Mouse (Mus musculus): Measurements from ENCODE around the gene Hid1. TPM values are rescaled to one million over a fixed set of nuclear protein-coding genes. Genes with fewer than 3 reads are reported as not detected.

The Hid1 gene
- polyA plus RNA-seq, 1 experiment from 2014 or later, result 32.9 TPM

DNA sequence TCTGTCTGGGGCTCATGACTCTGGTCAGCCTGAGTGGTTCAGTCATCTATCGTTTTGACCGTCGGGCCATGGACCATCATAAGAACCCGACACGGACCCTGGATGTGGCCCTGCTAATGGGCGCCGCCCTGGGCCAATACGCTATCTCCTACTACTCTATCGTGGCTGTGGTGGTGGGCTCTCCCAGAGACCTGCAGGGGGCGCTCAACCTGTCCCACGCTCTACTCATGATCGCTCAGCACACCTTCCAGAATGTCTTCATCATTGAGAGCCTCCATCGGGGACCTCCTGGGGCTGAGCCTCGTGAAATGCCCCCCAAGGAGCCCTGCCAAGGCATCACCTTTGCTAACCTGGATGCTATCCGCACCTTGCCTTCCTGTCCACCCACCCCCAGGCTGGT lies 38.2 kb downstream of the Hid1 start:
- no peaks in the 10 kb centered on the region for H3K36me3 ChIP-seq (ENCODE audit: poor library complexity, severe bottlenecking)
- H3K4me1 ChIP-seq, result peaks cover 3% of the 10 kb centered on the region
- no peak overlapping the region for H3K4me3 ChIP-seq
- no peak overlapping the region for H3K9ac ChIP-seq
- ATAC-seq, result no peak
- no peak overlapping the region for H3K4me2 ChIP-seq
- WGBS, result 72% methylated on average over 15 of the region's 15 CpGs
- no peak overlapping the region for H3K27ac ChIP-seq
- H3K27me3 ChIP-seq, result peaks cover 56% of the 10 kb centered on the region
- no peaks in the 10 kb centered on the region for H3K9me3 ChIP-seq (replicated peaks)

DNA sequence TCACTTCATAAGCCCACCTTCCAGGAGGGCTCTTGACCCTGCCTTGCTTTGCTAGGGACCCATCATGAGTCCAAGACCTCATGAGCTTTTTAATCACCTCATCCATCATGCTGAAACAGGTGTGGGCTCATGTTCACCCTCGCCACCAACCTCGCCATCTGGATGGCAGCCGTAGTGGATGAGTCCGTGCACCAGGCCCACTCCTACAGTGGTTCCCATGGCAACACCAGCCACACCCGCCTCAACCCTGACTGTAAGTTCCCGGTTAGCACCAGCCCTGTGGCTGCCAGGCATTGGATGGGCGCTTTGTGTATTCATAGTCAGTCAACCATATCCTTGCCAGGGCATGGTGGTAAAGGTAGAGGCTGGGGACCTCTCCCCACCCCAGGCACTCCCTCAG lies 40.8 kb downstream of the Hid1 start:
- no peak for ATAC-seq
- 78% methylated on average over 7 of the region's 7 CpGs for WGBS
- H3K4me2 ChIP-seq, result no peak overlapping the region
- H3K27ac ChIP-seq, result no peak overlapping the region
- H3K4me1 ChIP-seq, result peaks cover 8% of the 10 kb centered on the region
- no peak overlapping the region for H3K9ac ChIP-seq
- H3K36me3 ChIP-seq (ENCODE audit: poor library complexity, severe bottlenecking), result no peaks in the 10 kb centered on the region
- no peak overlapping the region for H3K4me3 ChIP-seq
- H3K27me3 ChIP-seq, result peaks cover 58% of the 10 kb centered on the region
- no peaks in the 10 kb centered on the region for H3K9me3 ChIP-seq (replicated peaks)

DNA sequence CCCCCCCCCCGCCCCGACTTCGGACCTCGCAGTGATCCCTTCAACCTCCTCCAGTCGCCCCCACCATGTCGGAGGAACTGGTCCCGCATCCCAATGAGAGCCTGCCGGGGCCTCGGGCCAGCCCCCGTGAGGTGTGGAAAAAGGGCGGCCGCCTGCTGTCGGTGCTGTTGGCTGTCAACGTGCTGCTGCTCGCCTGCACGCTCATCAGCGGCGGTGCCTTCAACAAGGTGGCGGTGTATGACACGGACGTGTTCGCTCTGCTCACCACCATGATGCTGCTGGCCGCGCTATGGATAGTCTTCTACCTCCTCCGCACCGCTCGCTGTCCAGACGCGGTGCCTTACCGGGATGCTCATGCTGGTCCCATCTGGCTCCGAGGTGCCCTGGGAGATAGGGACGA lies 44.2 kb downstream of the Hid1 start:
- no peak for ATAC-seq
- Histone ChIP-seq H3K36me3 (ENCODE audit: poor library complexity, severe bottlenecking) (no peaks in the 10 kb centered on the region), H3K9me3 (replicated peaks) (no peaks in the 10 kb centered on the region), H3K27ac (no peak overlapping the region), H3K4me1 (peaks cover 20% of the 10 kb centered on the region), H3K9ac (no peak overlapping the region), H3K4me2 (no peak overlapping the region), H3K4me3 (no peak overlapping the region), H3K27me3 (peaks cover 79% of the 10 kb centered on the region)
- 23% methylated on average over 32 of the region's 32 CpGs for WGBS

DNA sequence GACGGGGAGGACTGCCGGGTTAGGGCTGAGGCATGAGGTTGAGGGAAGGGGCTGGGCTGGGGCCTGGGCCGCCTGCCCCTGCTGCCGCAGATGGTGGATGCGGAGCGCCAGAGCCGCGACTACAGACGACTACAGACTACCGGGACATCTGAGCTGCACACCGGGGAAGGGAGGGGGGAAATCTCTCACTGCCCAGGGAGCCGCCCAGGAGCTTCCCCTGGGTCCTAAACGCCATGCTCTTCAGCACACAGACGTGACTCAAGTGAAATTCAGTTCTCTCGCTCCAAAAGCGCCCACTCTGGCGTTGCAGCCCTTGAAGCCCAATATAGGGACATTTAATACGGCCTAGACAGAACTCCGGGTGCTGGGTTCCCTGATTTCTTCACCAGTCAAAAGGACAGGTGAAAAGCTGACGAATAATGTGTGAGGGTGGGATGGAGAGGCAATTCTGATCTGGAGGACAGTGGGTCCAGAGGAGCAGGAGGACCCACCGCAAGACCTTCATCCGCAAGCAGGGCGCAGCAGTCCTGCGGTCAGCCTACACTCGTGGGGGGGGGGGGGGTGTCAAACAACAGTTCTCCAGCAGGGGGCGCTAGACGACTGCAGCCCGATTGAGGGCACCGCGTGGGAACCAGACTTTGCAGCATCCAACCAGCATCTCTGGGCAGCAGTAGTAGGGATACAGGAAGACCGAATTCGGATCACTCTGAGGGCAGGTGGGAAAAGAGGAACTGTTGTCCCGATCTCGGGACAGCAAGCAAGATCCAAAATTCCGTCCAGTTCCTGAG lies 45.5 kb downstream of the Hid1 start, which contains the start of gene Ush1g:
Ush1g (minus strand) TSS at position 136 of the 788 bp plus-strand sequence.
- Histone ChIP-seq H3K4me2 (peak within 1 kb of the TSS; percentile 30), H3K27ac (no peak within 1 kb of the TSS), H3K9ac (peak within 1 kb of the TSS; percentile 21; the same call in 1 of the 2 replicates), H3K36me3 (ENCODE audit: poor library complexity, severe bottlenecking) (no peaks in the 10 kb centered on the region), H3K4me3 (peak within 1 kb of the TSS; percentile 14; the same call in 1 of the 2 replicates), H3K9me3 (replicated peaks) (no peaks in the 10 kb centered on the region), H3K4me1 (peaks cover 23% of the 10 kb centered on the region), H3K27me3 (peaks cover 91% of the 10 kb centered on the region)
- peak; percentile 45; the same call in 1 of the 2 replicates for ATAC-seq
- WGBS, result 4% methylated on average over 35 of the region's 35 CpGs

DNA sequence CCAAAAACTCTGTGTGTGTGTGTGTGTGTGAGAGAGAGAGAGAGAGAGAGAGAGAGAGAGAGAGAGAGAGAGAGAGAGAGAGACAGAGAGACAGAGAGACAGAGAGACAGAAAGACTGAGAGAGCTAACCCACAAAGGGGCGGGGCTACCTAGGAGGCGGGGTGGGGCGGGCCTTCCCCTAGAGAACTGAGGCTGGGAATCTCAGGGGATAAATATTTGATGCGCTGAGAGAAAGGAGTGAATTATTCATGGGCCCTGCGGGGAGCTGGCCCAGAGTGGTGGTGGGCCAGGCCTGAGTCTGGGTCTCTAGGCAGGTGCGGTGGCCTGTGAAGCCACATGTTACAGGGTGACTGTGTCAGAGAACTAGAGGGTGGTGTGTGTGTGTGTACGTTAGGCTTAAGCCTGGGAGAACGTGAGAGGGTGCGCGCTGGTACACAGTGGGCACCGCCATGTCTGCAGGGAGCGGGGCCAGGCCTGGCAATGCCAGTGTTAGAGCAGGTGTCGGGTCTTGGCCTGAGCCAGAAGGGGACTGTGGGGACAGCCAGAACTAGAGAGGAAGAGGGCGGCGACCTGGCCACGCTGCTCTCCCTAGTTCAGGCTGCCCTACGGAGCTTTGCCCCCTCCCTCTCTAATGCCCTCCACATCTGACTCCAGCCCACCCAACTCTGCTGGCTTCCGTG lies 47.7 kb downstream of the Hid1 start:
- WGBS, result 6% methylated on average over 18 of the region's 18 CpGs
- no peak overlapping the region for H3K4me3 ChIP-seq
- H3K27ac ChIP-seq, result no peak overlapping the region
- H3K27me3 ChIP-seq, result peaks cover 100% of the 10 kb centered on the region
- H3K9me3 ChIP-seq (replicated peaks), result no peaks in the 10 kb centered on the region
- H3K4me1 ChIP-seq, result peaks cover 23% of the 10 kb centered on the region
- no peaks in the 10 kb centered on the region for H3K36me3 ChIP-seq (ENCODE audit: poor library complexity, severe bottlenecking)
- no peak overlapping the region for H3K9ac ChIP-seq
- no peak overlapping the region for H3K4me2 ChIP-seq
- 0 out of 2 replicates have a peak, but pooled peaks have one; percentile 38 for ATAC-seq

DNA sequence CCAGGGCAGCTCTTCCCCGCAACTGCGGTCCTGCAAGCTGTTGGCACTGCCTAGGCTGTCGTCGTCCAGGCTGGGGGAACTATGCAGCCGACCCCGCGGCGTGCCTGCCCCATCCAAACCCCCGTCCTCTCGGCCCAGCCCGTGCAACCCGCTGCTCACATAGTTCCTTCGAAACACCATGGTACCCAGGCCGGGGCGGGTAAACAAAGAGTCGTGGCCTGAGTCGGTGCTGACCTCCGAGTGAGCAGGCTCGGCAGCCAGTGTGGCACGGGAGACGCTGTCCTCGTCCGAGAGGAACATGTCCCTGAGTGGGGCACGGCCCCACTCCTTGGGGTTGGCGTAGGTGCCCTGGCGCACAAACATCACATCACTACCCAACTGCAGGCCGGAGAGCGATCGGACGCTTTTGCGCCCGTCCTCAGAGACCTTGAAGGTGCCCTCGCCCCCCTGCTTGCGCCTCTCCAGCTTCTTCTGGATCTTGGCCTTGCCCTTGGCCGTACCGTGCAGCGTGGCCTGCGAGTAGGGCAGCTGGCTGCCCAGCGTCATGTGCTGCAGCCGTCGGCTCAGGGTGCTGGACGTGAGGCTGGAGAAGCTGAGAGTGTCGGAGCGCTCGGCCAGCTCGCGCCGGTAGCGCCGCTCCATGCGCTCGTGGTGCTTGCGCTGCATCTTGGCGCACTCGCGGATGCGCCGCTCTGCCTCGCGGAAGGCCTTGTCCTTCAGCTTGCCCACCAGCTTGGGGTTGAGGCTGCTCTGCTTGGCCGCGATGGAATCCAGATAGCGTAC lies 49.1 kb downstream of the Hid1 start:
- no peak overlapping the region for H3K9ac ChIP-seq
- peaks cover 23% of the 10 kb centered on the region for H3K4me1 ChIP-seq
- no peak for ATAC-seq
- H3K9me3 ChIP-seq (replicated peaks), result no peaks in the 10 kb centered on the region
- no peak overlapping the region for H3K27ac ChIP-seq
- H3K36me3 ChIP-seq (ENCODE audit: poor library complexity, severe bottlenecking), result no peaks in the 10 kb centered on the region
- H3K4me3 ChIP-seq, result peak overlapping the region; percentile 12; the same call in 1 of the 2 replicates
- H3K4me2 ChIP-seq, result no peak overlapping the region
- peaks cover 99% of the 10 kb centered on the region for H3K27me3 ChIP-seq
- WGBS, result 3% methylated on average over 63 of the region's 63 CpGs

DNA sequence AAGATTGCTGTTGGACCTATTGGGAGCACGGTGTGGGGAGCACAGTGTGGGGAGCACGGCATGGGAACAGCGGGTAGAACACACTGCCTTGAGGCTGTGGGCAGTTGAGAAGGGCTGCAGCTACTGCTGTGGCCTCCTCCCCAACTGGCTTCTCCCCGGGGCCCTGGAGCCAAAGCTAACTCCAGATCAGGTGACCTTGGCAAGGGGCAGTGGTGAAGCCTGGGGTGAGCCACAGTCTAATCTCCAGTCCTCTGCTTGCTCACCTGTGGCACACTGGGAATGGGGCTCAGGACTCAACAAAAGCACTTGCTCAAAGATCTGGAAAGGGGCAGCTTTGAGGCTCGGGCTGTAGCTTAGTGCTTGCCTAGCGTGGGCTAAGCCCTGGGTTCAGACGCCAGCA lies 50.4 kb downstream of the Hid1 start:
- WGBS, result 59% methylated on average over 7 of the region's 7 CpGs
- no peak overlapping the region for H3K4me3 ChIP-seq
- no peak overlapping the region for H3K9ac ChIP-seq
- H3K4me1 ChIP-seq, result peaks cover 19% of the 10 kb centered on the region
- H3K9me3 ChIP-seq (replicated peaks), result no peaks in the 10 kb centered on the region
- no peak overlapping the region for H3K4me2 ChIP-seq
- no peak overlapping the region for H3K27ac ChIP-seq
- ATAC-seq, result no peak
- no peaks in the 10 kb centered on the region for H3K36me3 ChIP-seq (ENCODE audit: poor library complexity, severe bottlenecking)
- peaks cover 96% of the 10 kb centered on the region for H3K27me3 ChIP-seq

DNA sequence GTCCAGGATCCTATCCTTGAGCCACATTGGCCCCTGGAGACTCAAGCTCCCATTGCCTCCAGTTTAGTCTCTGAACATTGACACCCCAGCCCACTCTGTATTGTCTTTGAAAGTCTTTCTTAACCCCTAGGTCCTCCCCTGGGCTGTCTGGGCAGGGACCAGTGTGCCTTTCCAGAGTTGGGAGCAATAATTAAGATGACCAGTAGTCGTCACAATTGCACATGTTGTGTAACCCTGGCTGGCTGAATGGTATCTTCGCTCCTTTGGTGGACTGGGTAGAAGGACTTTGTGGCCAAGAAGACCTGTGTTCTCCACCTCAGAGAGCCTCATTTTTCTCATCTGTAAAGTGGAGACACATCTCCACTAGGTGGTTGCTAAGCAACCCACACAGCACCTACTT lies 53.3 kb downstream of the Hid1 start:
- H3K27me3 ChIP-seq, result peaks cover 67% of the 10 kb centered on the region
- ATAC-seq, result no peak
- no peaks in the 10 kb centered on the region for H3K9me3 ChIP-seq (replicated peaks)
- no peak overlapping the region for H3K27ac ChIP-seq
- no peak overlapping the region for H3K9ac ChIP-seq
- no peak overlapping the region for H3K4me3 ChIP-seq
- WGBS, result 50% methylated on average over 2 of the region's 2 CpGs
- no peaks in the 10 kb centered on the region for H3K36me3 ChIP-seq (ENCODE audit: poor library complexity, severe bottlenecking)
- H3K4me2 ChIP-seq, result no peak overlapping the region
- H3K4me1 ChIP-seq, result 0 out of 2 replicates have a peak, but pooled peaks cover 8% of the 10 kb centered on the region

DNA sequence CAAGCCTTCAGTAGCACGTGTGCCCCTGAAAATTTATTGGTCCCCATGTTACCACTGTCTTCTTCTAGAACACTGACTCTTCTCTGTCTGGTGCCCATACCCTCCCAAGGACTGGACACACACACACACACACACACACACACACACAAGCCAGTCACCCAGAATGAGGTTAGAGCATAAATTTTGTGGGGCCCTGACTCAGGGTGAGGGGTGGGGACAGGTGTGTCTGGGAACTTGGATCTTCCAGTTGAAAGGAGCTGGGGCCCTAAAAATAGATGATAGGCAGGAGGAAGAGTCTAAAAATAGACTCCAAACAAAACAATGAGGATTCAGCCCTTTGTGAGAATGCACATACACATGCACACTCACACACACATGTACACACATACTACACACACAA lies 58.8 kb downstream of the Hid1 start:
- H3K9ac ChIP-seq, result no peak overlapping the region
- no peak for ATAC-seq
- 50% methylated on average over 1 of the region's 1 CpGs for WGBS
- H3K36me3 ChIP-seq (ENCODE audit: poor library complexity, severe bottlenecking), result no peaks in the 10 kb centered on the region
- H3K27ac ChIP-seq, result no peak overlapping the region
- no peak overlapping the region for H3K4me2 ChIP-seq
- H3K9me3 ChIP-seq (replicated peaks), result no peaks in the 10 kb centered on the region
- H3K27me3 ChIP-seq, result peaks cover 16% of the 10 kb centered on the region
- peaks cover 6% of the 10 kb centered on the region; the same call in 1 of the 2 replicates for H3K4me1 ChIP-seq
- no peak overlapping the region for H3K4me3 ChIP-seq

DNA sequence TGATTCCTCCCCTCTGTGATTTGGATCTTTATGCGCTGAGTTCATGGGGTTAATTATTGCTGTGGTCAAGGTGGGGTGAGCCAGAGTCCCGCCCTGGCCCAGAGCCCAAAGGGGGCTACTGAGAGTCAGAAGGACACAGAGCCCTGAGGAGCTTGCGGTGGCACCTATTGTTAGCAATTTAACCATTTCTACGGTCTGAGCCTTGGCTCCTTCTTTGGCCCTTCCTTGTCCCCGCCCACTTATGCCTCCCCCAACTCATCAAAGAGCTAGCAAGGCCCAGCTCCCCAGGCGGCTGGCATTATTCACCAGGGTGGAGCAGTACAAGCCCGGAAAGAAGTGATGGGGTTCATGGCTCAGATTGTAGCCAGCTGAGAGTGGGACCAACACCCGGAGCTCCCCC lies 60.7 kb downstream of the Hid1 start, which contains the start of gene Otop2:
Otop2 (plus strand) TSS at position 301 of the 400 bp plus-strand sequence.
- Histone ChIP-seq H3K4me2 (no peak within 1 kb of the TSS), H3K9me3 (replicated peaks) (no peaks in the 10 kb centered on the region), H3K36me3 (ENCODE audit: poor library complexity, severe bottlenecking) (no peaks in the 10 kb centered on the region), H3K4me1 (peaks cover 6% of the 10 kb centered on the region; the same call in 1 of the 2 replicates), H3K27ac (no peak within 1 kb of the TSS), H3K4me3 (no peak within 1 kb of the TSS), H3K9ac (no peak within 1 kb of the TSS), H3K27me3 (peaks cover 3% of the 10 kb centered on the region; the same call in 1 of the 2 replicates)
- ATAC-seq, result no peak
- WGBS, result 15% methylated on average over 8 of the region's 8 CpGs

DNA sequence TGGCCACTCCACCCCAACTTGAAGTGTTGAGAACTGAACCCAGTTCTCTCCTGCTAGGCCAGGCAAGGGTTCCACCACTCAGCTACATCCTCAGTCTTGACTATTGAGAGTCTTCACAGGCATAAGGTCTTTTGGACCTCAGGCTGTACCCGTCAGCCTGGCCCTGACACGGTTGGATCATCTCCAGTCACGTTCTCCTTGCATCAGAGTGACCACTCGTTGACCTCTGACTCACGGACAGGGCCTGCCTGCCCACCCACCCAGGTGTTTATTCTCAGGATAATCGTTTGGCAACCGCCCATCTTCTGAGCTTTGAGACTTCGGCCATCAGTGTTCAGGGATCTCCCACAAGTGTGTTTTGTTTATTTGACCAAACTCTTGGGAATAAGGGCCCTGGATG lies 64.4 kb downstream of the Hid1 start:
- Histone ChIP-seq H3K4me1 (peaks cover 6% of the 10 kb centered on the region; the same call in 1 of the 2 replicates), H3K27ac (no peak overlapping the region), H3K9ac (no peak overlapping the region), H3K27me3 (peaks cover 3% of the 10 kb centered on the region; the same call in 1 of the 2 replicates), H3K4me3 (no peak overlapping the region), H3K9me3 (replicated peaks) (no peaks in the 10 kb centered on the region), H3K4me2 (no peak overlapping the region), H3K36me3 (ENCODE audit: poor library complexity, severe bottlenecking) (no peaks in the 10 kb centered on the region)
- no peak for ATAC-seq
- 82% methylated on average over 8 of the region's 8 CpGs for WGBS

DNA sequence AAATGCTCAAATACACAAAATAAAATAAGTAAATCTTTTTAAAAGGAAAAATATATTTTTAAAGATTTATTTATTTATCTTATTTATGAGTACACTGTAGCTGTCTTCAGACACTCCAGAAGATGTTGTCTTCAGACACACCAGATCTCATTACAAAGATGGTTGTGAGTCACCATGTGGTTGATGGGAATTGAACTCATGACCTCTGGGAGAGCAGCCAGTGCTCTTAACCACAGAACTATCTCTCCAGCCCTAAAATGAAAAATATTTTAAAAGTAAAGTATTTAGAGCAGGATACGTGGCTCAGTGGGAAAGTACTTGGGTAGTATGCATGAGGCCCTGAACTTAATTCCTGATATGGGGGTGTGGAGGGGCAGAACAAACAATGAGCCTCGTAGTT lies 66.2 kb downstream of the Hid1 start:
- H3K4me2 ChIP-seq, result no peak overlapping the region
- WGBS, result 92% methylated on average over 2 of the region's 2 CpGs

More for the DNA sequence above, 66.2 kb downstream of the Hid1 start:
- H3K27ac ChIP-seq, result no peak overlapping the region
- H3K9ac ChIP-seq, result no peak overlapping the region
- no peak overlapping the region for H3K4me3 ChIP-seq
- H3K9me3 ChIP-seq (replicated peaks), result no peaks in the 10 kb centered on the region
- H3K36me3 ChIP-seq (ENCODE audit: poor library complexity, severe bottlenecking), result no peaks in the 10 kb centered on the region
- no peak for ATAC-seq
- peaks cover 6% of the 10 kb centered on the region for H3K4me1 ChIP-seq
- H3K27me3 ChIP-seq, result peaks cover 9% of the 10 kb centered on the region
